Mouse (Mus musculus) erythroblast, embryonic 14.5 days (primary cell): ENCODE measurements around the gene Gm49510.

Source experiments
- GATA1 ChIP-seq: IDR thresholded peaks from 2 replicates; pipeline ENCODE4 v1.6.1; 2012; ENCODE audit warnings: low read length, inconsistent platforms, mixed read lengths
- TAL1 ChIP-seq: IDR thresholded peaks from 3 replicates; pipeline ENCODE4 v1.6.1; 2012; ENCODE audit warnings: low read length, inconsistent platforms, mixed read lengths

- TF ChIP-seq TAL1 (no peak), GATA1 (no peak)
Measured at GRCm38 (mm10) chr15:78897488-78897887, 2.0 kb upstream of the Gm49510 start.
